Mouse (Mus musculus): ENCODE results near the gene Rev1. TPM values are rescaled to one million over a fixed set of nuclear protein-coding genes. Genes with fewer than 3 reads are reported as not detected.
"Not testable (repeated sequence)": the region's sequence is repeated elsewhere in the genome, so short reads cannot be mapped to it uniquely, and the experiment has no call there.

Gene Rev1
- polyA plus RNA-seq, 1 experiment from 2014 or later: 27.5 TPM

GRCm38 (mm10) chr1:38128919-38129436 lies 623 bp downstream of the Rev1 start:
- Histone ChIP-seq H3K4me2 (peak overlapping the region; percentile 86), H3K27me3 (replicated peaks) (no peaks in the 10 kb centered on the region), H3K4me3 (replicated peaks) (peak overlapping the region; percentile 86), H3K4me1 (peaks cover 2% of the 10 kb centered on the region; the same call in 1 of the 2 replicates), H3K27ac (peak overlapping the region; percentile 93), H3K9ac (peak overlapping the region; percentile 80), H3K9me3 (no peaks in the 10 kb centered on the region), H3K36me3 (no peaks in the 10 kb centered on the region)
- peak; percentile 13; the same call in 1 of the 2 replicates for ATAC-seq (ENCODE audit: insufficient read depth, low FRiP score, low read depth)
- WGBS: 0% methylated on average over 56 of the region's 68 CpGs

GRCm38 (mm10) chr1:38127036-38127435 lies 2.6 kb downstream of the Rev1 start:
- Histone ChIP-seq H3K27ac (no peak overlapping the region), H3K4me3 (replicated peaks) (no peak overlapping the region), H3K4me1 (peaks cover 2% of the 10 kb centered on the region; the same call in 1 of the 2 replicates), H3K27me3 (replicated peaks) (no peaks in the 10 kb centered on the region), H3K9me3 (no peaks in the 10 kb centered on the region), H3K9ac (no peak overlapping the region), H3K36me3 (no peaks in the 10 kb centered on the region), H3K4me2 (no peak overlapping the region; the same call in 1 of the 2 replicates)
- ATAC-seq (ENCODE audit: insufficient read depth, low FRiP score, low read depth): no peak

GRCm38 (mm10) chr1:38126426-38126825 lies 3.2 kb downstream of the Rev1 start:
- no peak for ATAC-seq (ENCODE audit: insufficient read depth, low FRiP score, low read depth)

DNA sequence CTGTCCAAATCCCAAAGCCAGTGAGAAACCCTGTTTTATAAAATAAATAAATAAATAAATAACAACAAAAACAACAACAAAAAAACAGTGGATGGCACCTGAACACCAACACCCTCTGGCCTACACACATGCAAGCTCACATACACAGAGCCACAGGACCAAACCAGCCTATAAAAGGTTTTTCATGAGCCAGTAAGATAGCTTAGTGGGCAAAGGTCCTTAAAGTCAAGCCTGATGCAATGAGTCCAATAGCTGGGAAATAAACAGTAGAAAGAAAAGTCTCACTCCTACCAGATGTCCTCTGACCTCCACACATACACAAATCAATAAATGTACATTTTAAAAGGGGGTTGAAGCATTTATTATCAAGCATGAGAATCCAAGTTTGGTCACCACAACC lies 5.3 kb downstream of the Rev1 start:
- H3K36me3 ChIP-seq: no peaks in the 10 kb centered on the region
- no peak for ATAC-seq (ENCODE audit: insufficient read depth, low FRiP score, low read depth)
- no peaks in the 10 kb centered on the region for H3K27me3 ChIP-seq (replicated peaks)
- H3K9me3 ChIP-seq: no peaks in the 10 kb centered on the region
- no peak overlapping the region for H3K4me3 ChIP-seq (replicated peaks)
- no peak overlapping the region for H3K9ac ChIP-seq
- H3K4me1 ChIP-seq: peaks cover 2% of the 10 kb centered on the region; the same call in 1 of the 2 replicates
- no peak overlapping the region for H3K27ac ChIP-seq
- no peak overlapping the region for H3K4me2 ChIP-seq

More at GRCm38 (mm10) chr1:38126426-38126825, 3.2 kb downstream of the Rev1 start:
- Histone ChIP-seq H3K36me3 (no peaks in the 10 kb centered on the region), H3K9ac (no peak overlapping the region), H3K9me3 (no peaks in the 10 kb centered on the region), H3K4me1 (peaks cover 2% of the 10 kb centered on the region; the same call in 1 of the 2 replicates), H3K4me2 (no peak overlapping the region), H3K27ac (no peak overlapping the region), H3K4me3 (replicated peaks) (no peak overlapping the region), H3K27me3 (replicated peaks) (no peaks in the 10 kb centered on the region)
- WGBS: 73% methylated on average over 3 of the region's 3 CpGs

- Histone ChIP-seq H3K9me3 (no peaks in the 10 kb centered on the region), H3K27ac (no peak overlapping the region), H3K4me2 (no peak overlapping the region), H3K9ac (no peak overlapping the region), H3K27me3 (replicated peaks) (no peaks in the 10 kb centered on the region), H3K4me3 (replicated peaks) (no peak overlapping the region), H3K4me1 (no peaks in the 10 kb centered on the region), H3K36me3 (no peaks in the 10 kb centered on the region)
- WGBS: 65% methylated on average over 5 of the region's 5 CpGs
- ATAC-seq (ENCODE audit: insufficient read depth, low FRiP score, low read depth): no peak
Observed at GRCm38 (mm10) chr1:38120877-38121276, 8.7 kb downstream of the Rev1 start.

GRCm38 (mm10) chr1:38118624-38119023 lies 11.0 kb downstream of the Rev1 start:
- H3K4me3 ChIP-seq (replicated peaks): no peak overlapping the region
- H3K36me3 ChIP-seq: no peaks in the 10 kb centered on the region
- no peaks in the 10 kb centered on the region for H3K27me3 ChIP-seq (replicated peaks)
- no peaks in the 10 kb centered on the region for H3K9me3 ChIP-seq
- no peak overlapping the region for H3K9ac ChIP-seq
- no peak for ATAC-seq (ENCODE audit: insufficient read depth, low FRiP score, low read depth)
- H3K4me2 ChIP-seq: no peak overlapping the region
- H3K27ac ChIP-seq: no peak overlapping the region
- H3K4me1 ChIP-seq: no peaks in the 10 kb centered on the region
- WGBS: 82% methylated on average over 2 of the region's 2 CpGs

DNA sequence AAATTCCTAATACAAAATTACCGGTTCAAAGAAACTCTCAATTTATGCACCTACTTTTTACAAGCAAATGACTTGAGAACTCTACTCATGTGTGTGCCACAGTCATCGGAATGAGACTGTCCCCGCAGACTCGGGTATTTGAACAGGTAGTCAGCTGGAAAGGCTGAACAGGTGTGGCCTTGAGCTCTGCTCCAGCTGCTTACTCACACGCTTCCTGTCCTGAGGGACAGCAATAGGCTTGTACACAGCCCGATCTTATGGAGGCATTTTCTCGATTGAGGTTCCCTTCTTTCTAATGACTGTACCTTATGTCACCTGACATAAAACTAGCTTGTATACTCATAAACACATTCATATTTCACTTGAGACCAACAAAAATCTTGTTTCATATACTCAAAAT lies 19.8 kb downstream of the Rev1 start:
- H3K9ac ChIP-seq: no peak overlapping the region
- 74% methylated on average over 7 of the region's 7 CpGs for WGBS
- no peak overlapping the region for H3K4me2 ChIP-seq
- H3K27ac ChIP-seq: no peak overlapping the region
- no peaks in the 10 kb centered on the region for H3K9me3 ChIP-seq
- H3K36me3 ChIP-seq: 0 out of 2 replicates have a peak, but pooled peaks cover 4% of the 10 kb centered on the region
- no peak overlapping the region for H3K4me3 ChIP-seq (replicated peaks)
- no peak for ATAC-seq (ENCODE audit: insufficient read depth, low FRiP score, low read depth)
- no peaks in the 10 kb centered on the region for H3K27me3 ChIP-seq (replicated peaks)
- H3K4me1 ChIP-seq: no peaks in the 10 kb centered on the region

DNA sequence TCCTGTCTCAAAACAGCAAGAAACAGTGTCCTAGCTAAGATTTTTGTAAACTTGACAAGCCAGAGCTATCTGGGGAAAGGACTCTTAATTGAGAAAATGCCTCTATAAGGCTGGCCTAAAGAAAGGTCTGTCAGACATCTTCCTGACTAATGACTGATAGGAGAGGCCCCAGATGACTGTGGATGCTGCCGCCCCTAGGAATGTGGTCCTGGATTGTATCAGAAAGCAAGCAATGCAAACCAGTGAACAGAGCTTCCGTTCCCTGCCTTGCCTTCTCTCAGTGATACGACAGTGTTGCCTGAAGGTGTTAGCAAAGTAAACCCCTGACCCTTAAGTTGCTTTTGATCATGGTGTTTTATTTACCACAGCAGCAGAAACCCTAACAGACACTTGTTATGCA lies 25.8 kb downstream of the Rev1 start:
- Histone ChIP-seq H3K9ac (no peak overlapping the region), H3K36me3 (0 out of 2 replicates have a peak, but pooled peaks cover 4% of the 10 kb centered on the region), H3K4me2 (no peak overlapping the region), H3K9me3 (no peaks in the 10 kb centered on the region), H3K4me1 (no peaks in the 10 kb centered on the region), H3K27me3 (replicated peaks) (no peaks in the 10 kb centered on the region), H3K4me3 (replicated peaks) (no peak overlapping the region), H3K27ac (no peak overlapping the region)
- 23% methylated on average over 3 of the region's 3 CpGs for WGBS
- no peak for ATAC-seq (ENCODE audit: insufficient read depth, low FRiP score, low read depth)

- no peaks in the 10 kb centered on the region for H3K4me1 ChIP-seq
- 49% methylated on average over 1 of the region's 1 CpGs for WGBS
Observed at GRCm38 (mm10) chr1:38103214-38103613, 26.4 kb downstream of the Rev1 start.

GRCm38 (mm10) chr1:38081316-38081715 lies 48.3 kb downstream of the Rev1 start:
- Histone ChIP-seq H3K9me3 (no peaks in the 10 kb centered on the region), H3K9ac (no peak overlapping the region), H3K4me3 (replicated peaks) (no peak overlapping the region), H3K4me1 (no peaks in the 10 kb centered on the region), H3K36me3 (peaks cover 13% of the 10 kb centered on the region), H3K27me3 (replicated peaks) (no peaks in the 10 kb centered on the region), H3K27ac (no peak overlapping the region), H3K4me2 (no peak overlapping the region)
- 61% methylated on average over 8 of the region's 8 CpGs for WGBS
- no peak for ATAC-seq (ENCODE audit: insufficient read depth, low FRiP score, low read depth)

More at GRCm38 (mm10) chr1:38103214-38103613, 26.4 kb downstream of the Rev1 start:
- H3K4me2 ChIP-seq: no peak overlapping the region
- ATAC-seq (ENCODE audit: insufficient read depth, low FRiP score, low read depth): no peak
- H3K27ac ChIP-seq: no peak overlapping the region
- no peaks in the 10 kb centered on the region for H3K9me3 ChIP-seq
- H3K4me3 ChIP-seq (replicated peaks): no peak overlapping the region
- peaks cover 8% of the 10 kb centered on the region; the same call in 1 of the 2 replicates for H3K36me3 ChIP-seq
- H3K27me3 ChIP-seq (replicated peaks): no peaks in the 10 kb centered on the region
- no peak overlapping the region for H3K9ac ChIP-seq

DNA sequence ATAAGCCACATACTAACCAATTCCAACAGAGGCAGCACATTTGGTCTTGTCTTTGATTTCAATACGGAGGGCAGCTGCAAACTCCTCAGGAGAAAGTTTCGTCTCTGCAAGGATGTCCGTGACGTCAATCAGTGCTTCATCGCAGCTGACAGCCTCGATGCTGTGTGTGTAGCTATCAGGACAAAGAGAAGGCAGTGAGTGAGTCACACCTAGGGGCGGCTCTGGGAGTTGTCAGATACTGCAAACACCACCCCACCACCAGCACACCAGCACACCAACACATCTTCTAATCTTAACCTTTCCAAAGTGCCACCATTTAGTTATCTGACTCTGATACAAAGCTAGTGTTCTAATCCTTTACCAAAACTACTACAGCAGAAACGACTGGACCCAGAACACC lies 58.3 kb downstream of the Rev1 start:
- Histone ChIP-seq H3K4me2 (no peak overlapping the region), H3K9ac (no peak overlapping the region), H3K36me3 (peaks cover 22% of the 10 kb centered on the region), H3K4me1 (no peaks in the 10 kb centered on the region), H3K27ac (no peak overlapping the region), H3K27me3 (replicated peaks) (no peaks in the 10 kb centered on the region), H3K9me3 (no peaks in the 10 kb centered on the region), H3K4me3 (replicated peaks) (no peak overlapping the region)
- no peak for ATAC-seq (ENCODE audit: insufficient read depth, low FRiP score, low read depth)
- 63% methylated on average over 8 of the region's 8 CpGs for WGBS

DNA sequence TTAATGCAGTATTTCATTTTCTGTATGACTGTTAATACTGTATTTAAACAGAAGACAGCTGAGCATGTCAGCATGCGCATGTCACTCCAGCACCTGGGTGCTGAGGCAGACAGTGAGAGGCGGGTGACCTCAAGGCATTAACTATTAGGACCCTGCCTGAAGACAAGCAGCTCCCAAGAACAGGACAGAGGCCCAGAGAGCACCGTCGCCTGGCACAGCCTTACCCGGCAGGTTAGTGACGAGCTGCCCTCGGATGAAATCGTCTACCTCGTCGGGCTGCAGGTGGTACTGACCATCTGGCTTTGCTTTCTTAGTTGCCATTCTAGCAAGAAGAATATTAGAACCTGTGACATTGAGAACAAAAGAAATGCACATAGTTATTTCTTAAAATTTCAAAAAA lies 62.3 kb downstream of the Rev1 start:
- H3K9me3 ChIP-seq: no peaks in the 10 kb centered on the region
- H3K27me3 ChIP-seq (replicated peaks): no peaks in the 10 kb centered on the region
- 95% methylated on average over 10 of the region's 10 CpGs for WGBS
- ATAC-seq (ENCODE audit: insufficient read depth, low FRiP score, low read depth): no peak
- no peak overlapping the region for H3K4me3 ChIP-seq (replicated peaks)
- no peak overlapping the region for H3K4me2 ChIP-seq
- H3K27ac ChIP-seq: no peak overlapping the region
- H3K36me3 ChIP-seq: peaks cover 29% of the 10 kb centered on the region
- no peaks in the 10 kb centered on the region for H3K4me1 ChIP-seq
- no peak overlapping the region for H3K9ac ChIP-seq

DNA sequence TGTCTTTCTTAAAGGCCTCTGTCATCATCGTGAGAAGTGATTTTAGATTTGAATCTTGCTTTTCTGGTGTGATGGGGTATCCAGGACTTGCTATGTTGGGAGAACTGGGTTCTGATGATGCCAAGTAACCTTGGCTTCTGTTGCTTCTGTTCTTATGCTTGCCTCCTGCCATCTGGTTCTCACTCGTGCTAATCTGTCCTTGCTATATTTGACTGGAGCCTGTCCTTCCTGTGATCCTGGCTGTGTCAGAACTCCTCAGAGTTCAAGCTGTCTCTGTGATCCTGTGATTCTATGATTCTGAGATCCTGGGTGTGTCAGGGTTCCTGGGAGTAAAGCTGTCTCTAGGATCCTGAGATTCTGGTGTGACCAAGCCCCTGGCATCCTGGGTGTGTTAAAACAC lies 67.4 kb downstream of the Rev1 start:
- not testable (repeated sequence) for H3K4me2 ChIP-seq; H3K4me1 ChIP-seq; H3K27ac ChIP-seq; H3K27me3 ChIP-seq (replicated peaks); ATAC-seq (ENCODE audit: insufficient read depth, low FRiP score, low read depth); H3K9ac ChIP-seq; H3K4me3 ChIP-seq (replicated peaks); H3K9me3 ChIP-seq
- 91% methylated on average over 2 of the region's 2 CpGs for WGBS
- peaks cover 38% of the 10 kb centered on the region for H3K36me3 ChIP-seq

Data from stomach, embryonic 15.5 days (tissue).